Mouse (Mus musculus) left cerebral cortex, adult 2 months (tissue): ENCODE results near the gene Olfr613. TPM values are rescaled to one million over a fixed set of nuclear protein-coding genes. Genes with fewer than 3 reads are reported as not detected.
"Not testable (repeated sequence)": the region's sequence is repeated elsewhere in the genome, so short reads cannot be mapped to it uniquely, and the experiment has no call there.

Experiments
- DNase-seq, 2 experiments: peaks; one replicate each; pipeline ENCODE4 v3.0.0; 2021 to 2022; ENCODE audit warnings: low spot score in 2 of 2, mixed read lengths in 1 of 2; ENCODE audit errors: extremely low spot score in 1 of 2
- H3K27ac ChIP-seq: fragments of 200-600 bp; 2 replicates; pipeline ENCODE4 v1.8.1; 2022
- H3K4me3 ChIP-seq: fragments of 200-600 bp; 2 replicates; pipeline ENCODE4 v1.8.1; 2022
- CTCF ChIP-seq: fragments of 200-600 bp; IDR thresholded peaks from 2 replicates; pipeline ENCODE4 v1.8.1; 2022; ENCODE audit warnings: antibody characterized with exemption, mild to moderate bottlenecking, moderate library complexity
- intact Hi-C: fragments of 180-260 bp; cut with DNase I; formaldehyde crosslinking; loops from one replicate; pipeline ENCODE4 v1.15.1; 2025
- long read RNA-seq, 2 experiments: library from polyadenylated mRNA; stranded (forward); transcript quantifications; one replicate each; pipeline ENCODE4 v2.0.0; 2021; ENCODE audit warnings: borderline mapping rate in 2 of 2
- microRNA-seq, 2 experiments: library from miRNA; unstranded; fragments of <30 nt; microRNA quantifications; one replicate each; pipeline ENCODE4 v1.2.0; 2021
- total RNA-seq, 2 experiments: library from RNA; stranded (reverse); gene quantifications; 2 replicates each; pipeline ENCODE4 v1.2.3; 2021

Gene Olfr613
- total RNA-seq = not detected
- long read RNA-seq, experiment 1 = 0 reads
- long read RNA-seq, experiment 2 = 0 reads

DNA sequence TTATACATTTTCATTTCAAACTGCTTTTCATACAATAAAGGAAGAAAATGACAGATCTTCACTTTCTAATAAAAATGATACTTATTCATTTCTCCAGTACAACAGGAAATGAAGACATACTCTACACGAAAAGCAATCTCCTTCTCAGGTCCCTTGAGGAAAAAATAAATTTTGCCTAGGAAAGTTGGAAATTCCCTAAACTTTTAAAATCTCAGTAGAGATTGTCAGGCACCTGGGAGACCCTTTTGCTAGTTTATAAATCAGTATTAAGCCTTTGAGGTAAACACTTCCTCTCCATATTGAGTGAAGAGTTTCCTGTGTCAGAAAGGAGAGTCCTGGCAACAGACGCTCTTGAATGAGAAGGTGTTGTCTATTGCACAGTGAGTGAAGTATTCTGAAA lies at the start of gene Olfr613:
Olfr613 (plus strand) TSS at position 301 of the 400 bp plus-strand sequence.
- H3K4me3 ChIP-seq = no peak within 1 kb of the TSS
- DNase-seq = no peak
- H3K27ac ChIP-seq = no peak within 1 kb of the TSS
- no peak for TF ChIP-seq CTCF
- intact Hi-C loops = no loop called here

GRCm38 (mm10) chr7:103512022-103512421 lies 35.9 kb upstream of the Olfr613 start, which contains the start of gene Olfr610:
Gene Olfr610 (minus strand): TSS chr7:103512122.
- Histone ChIP-seq H3K4me3 (no peak within 1 kb of the TSS), H3K27ac (no peak within 1 kb of the TSS)
- no peak for DNase-seq
- TF ChIP-seq CTCF = no peak
- intact Hi-C loops = no loop called here

- H3K4me3 ChIP-seq, H3K27ac ChIP-seq, intact Hi-C loops, DNase-seq: not testable (repeated sequence)
Observed at GRCm38 (mm10) chr7:103520746-103521145, 27.1 kb upstream of the Olfr613 start, which contains the start of gene Olfr611. Gene Olfr611 (minus strand): TSS chr7:103520846.

DNA sequence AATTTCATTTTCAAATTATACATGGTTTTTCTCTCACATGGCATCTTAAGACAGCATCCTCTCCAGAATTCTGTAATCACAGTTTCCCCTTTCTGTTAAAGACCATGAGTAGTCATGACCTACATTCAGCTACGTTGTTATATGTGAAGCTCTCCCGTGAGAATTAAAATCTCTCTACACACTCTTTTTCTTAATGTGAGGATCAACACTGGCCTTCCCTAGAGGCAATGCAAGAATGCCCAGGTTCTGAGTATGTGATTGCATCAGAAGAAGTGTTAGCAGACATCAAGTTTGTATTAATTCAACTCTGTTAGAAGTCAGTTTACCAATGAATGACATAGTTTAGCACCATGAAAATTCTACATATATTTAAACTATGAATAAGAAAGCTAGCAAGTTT lies 5.3 kb upstream of the Olfr613 start, which contains the start of gene Olfr612:
Olfr612 (minus strand) TSS at position 101 of the 400 bp plus-strand sequence.
- intact Hi-C loops, DNase-seq, H3K27ac ChIP-seq, H3K4me3 ChIP-seq: not testable (repeated sequence)

GRCm38 (mm10) chr7:103555779-103556178 lies 7.9 kb downstream of the Olfr613 start, which contains the start of gene Olfr615:
Gene Olfr615 (plus strand): TSS chr7:103556079.
- Histone ChIP-seq H3K27ac (no peak within 1 kb of the TSS), H3K4me3 (no peak within 1 kb of the TSS)
- no peak for TF ChIP-seq CTCF
- no peak for DNase-seq
- intact Hi-C loops = no loop called here

DNA sequence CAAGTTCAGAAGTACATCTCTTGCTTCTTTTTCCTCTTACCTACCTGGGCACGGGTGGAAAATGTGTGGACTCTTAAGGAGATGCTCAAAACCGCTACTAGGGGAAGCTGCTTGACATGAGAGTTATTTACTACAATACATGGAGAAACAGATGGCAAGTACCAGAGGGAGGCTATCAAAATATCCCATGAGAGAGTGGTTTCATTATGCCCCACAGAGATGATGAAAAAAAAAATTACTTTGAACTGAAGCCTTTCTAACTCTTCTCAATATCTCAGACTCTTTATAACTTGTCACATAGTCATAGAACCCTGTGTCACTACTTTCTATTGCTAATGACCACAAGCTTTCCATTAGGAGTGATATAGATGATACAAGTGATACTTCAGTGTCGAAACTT lies 21.2 kb downstream of the Olfr613 start, which contains the start of gene Olfr616:
Olfr616 (minus strand) TSS at position 101 of the 400 bp plus-strand sequence.
- intact Hi-C loops = no loop called here
- no peak for TF ChIP-seq CTCF
- no peak for DNase-seq
- H3K4me3 ChIP-seq = no peak within 1 kb of the TSS
- no peak within 1 kb of the TSS for H3K27ac ChIP-seq

DNA sequence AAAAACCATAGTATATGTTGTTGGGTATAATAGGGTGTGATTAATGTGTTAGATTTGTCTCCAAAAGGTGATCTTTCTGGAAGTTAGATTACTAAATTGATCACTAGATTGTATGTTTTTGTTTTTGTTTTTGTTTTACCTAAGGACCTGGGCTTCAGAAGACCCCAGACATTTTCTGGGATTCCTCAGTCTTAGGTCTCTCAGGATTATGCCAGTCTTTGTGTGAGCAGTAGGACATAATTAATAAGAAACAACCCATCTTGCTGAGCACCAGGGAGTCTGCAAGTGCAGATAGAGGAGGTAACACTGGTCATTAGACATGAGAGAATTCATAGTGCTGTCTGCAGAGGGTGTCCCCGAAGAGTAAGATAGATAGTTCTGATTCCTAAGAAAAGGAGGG lies 24.9 kb downstream of the Olfr613 start, which contains the start of gene Olfr617:
Olfr617 (plus strand) TSS at position 301 of the 400 bp plus-strand sequence.
- DNase-seq = no peak
- no peak for TF ChIP-seq CTCF
- H3K27ac ChIP-seq = no peak within 1 kb of the TSS
- intact Hi-C loops = loop anchor here (1.0 kb wide), 1 partner anchor 105 kb away; no protein-coding TSS in a partner anchor
- no peak within 1 kb of the TSS for H3K4me3 ChIP-seq

DNA sequence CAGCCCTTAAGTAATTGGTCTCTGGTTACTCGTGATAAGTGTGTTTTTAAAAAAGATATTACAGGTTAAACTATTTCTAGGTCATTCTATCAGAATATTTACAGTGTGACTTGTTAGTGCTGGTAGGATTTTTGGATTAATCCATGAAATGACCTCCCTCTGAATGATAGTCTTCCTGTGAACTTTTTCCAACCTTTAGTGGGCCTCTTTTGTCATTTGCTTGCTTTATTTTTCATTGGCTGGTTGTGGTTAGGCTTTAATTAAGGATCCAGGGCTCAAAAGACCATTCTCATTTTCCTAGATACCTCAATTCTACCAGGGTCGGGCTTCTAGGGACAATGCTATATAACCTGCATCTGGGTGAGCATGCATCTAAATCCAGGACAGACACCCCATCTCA lies 41.9 kb downstream of the Olfr613 start, which contains the start of gene Olfr618:
Olfr618 (plus strand) TSS at position 301 of the 400 bp plus-strand sequence.
- no peak for TF ChIP-seq CTCF
- no peak for DNase-seq
- Histone ChIP-seq H3K4me3 (no peak within 1 kb of the TSS), H3K27ac (no peak within 1 kb of the TSS)
- intact Hi-C loops = no loop called here

DNA sequence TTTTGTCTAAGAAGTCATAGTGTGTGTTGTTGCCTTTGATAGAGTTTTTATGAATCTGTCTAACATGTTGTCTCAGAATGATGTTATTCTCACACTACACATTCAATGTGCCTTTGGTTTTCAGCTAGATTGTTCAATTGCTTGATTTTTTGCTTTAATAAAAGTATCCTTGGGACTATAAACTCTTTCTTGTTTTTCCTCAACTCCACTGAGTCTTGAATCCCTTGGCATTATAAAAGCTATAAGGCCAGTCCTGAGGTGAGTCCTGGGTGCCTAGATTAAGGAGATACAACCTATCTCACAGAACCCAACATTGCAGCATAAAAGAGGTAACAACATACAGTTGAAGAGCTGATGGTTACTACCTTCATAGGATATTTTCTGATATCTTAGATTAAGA lies 52.4 kb downstream of the Olfr613 start, which contains the start of gene Olfr619:
Olfr619 (plus strand) TSS at position 301 of the 400 bp plus-strand sequence.
- Histone ChIP-seq H3K27ac (no peak within 1 kb of the TSS), H3K4me3 (no peak within 1 kb of the TSS)
- intact Hi-C loops = no loop called here
- no peak for TF ChIP-seq CTCF
- no peak for DNase-seq

Small RNA genes lying within 50 kb of the gene (microRNA-seq; reads per million reads assigned to microRNA genes)
- 0 reads per million in 2 experiments for gene Gm26506

Other genes with a start within 250 kb of the Olfr613 start
- gene Olfr596, start 242.4 kb upstream of the Olfr613 start, total RNA-seq = not detected
- not detected for gene Olfr597, start 231.8 kb upstream of the Olfr613 start, total RNA-seq
- gene Olfr598, start 224.5 kb upstream of the Olfr613 start, total RNA-seq = not detected
- gene Olfr599, start 212.2 kb upstream of the Olfr613 start, total RNA-seq = not detected
- gene Olfr600, start 198.4 kb upstream of the Olfr613 start, total RNA-seq = not detected
- gene Olfr601, start 185.4 kb upstream of the Olfr613 start, total RNA-seq = not detected
- gene Olfr603, start 161.9 kb upstream of the Olfr613 start, total RNA-seq = not detected
- not detected for gene Usp17lc, start 133.0 kb upstream of the Olfr613 start, total RNA-seq
- gene Olfr605, start 102.6 kb upstream of the Olfr613 start, total RNA-seq = not detected
- gene Olfr606, start 99.0 kb upstream of the Olfr613 start, total RNA-seq = not detected
- gene Olfr607, start 83.9 kb upstream of the Olfr613 start, total RNA-seq = not detected
- not detected for gene Olfr608, start 78.2 kb upstream of the Olfr613 start, total RNA-seq
- not detected for gene Olfr609, start 50.0 kb upstream of the Olfr613 start, total RNA-seq
- not detected for gene Olfr610, start 36.0 kb upstream of the Olfr613 start, total RNA-seq
- gene Olfr611, start 27.2 kb upstream of the Olfr613 start, total RNA-seq = not detected
- not detected for gene Olfr612, start 5.4 kb upstream of the Olfr613 start, total RNA-seq
- not detected for gene Olfr615, start 8.0 kb downstream of the Olfr613 start, total RNA-seq
- not detected for gene Olfr616, start 21.1 kb downstream of the Olfr613 start, total RNA-seq
- not detected for gene Olfr617, start 25.0 kb downstream of the Olfr613 start, total RNA-seq
- not detected for gene Olfr618, start 42.0 kb downstream of the Olfr613 start, total RNA-seq
- not detected for gene Olfr619, start 52.5 kb downstream of the Olfr613 start, total RNA-seq
- not detected for gene Olfr620, start 64.5 kb downstream of the Olfr613 start, total RNA-seq
- gene Olfr622, start 94.6 kb downstream of the Olfr613 start, total RNA-seq = not detected
- not detected for gene Olfr623, start 115.6 kb downstream of the Olfr613 start, total RNA-seq
- under 1 TPM in 1 of 2 experiments, not detected in 1; 0.07 TPM for gene Olfr624, start 123.1 kb downstream of the Olfr613 start, total RNA-seq
- gene Olfr625-ps1, start 134.6 kb downstream of the Olfr613 start, total RNA-seq = not detected
- not detected for gene Olfr243, start 166.6 kb downstream of the Olfr613 start, total RNA-seq
- not detected for gene Olfr628, start 182.3 kb downstream of the Olfr613 start, total RNA-seq
- gene Olfr629, start 196.9 kb downstream of the Olfr613 start, total RNA-seq = not detected
- not detected for gene Olfr630, start 209.3 kb downstream of the Olfr613 start, total RNA-seq
- not detected for gene Olfr69, start 223.5 kb downstream of the Olfr613 start, total RNA-seq
- not detected for gene Olfr68, start 231.6 kb downstream of the Olfr613 start, total RNA-seq
- not detected for gene Olfr67, start 243.7 kb downstream of the Olfr613 start, total RNA-seq